Mouse (Mus musculus) stomach, embryonic 15.5 days (tissue): Measurements from ENCODE around the gene Zfp445. TPM values are rescaled to one million over a fixed set of nuclear protein-coding genes. Genes with fewer than 3 reads are reported as not detected.

Experiments used
- ATAC-seq: fragments of 200-750 bp; cut with Nextera tagmentation; 2 replicates; pipeline ENCODE4 v1.8.0; 2017; ENCODE audit warnings: low read depth, moderate number of reproducible peaks, moderate TSS enrichment; ENCODE audit not compliant: insufficient read depth, low FRiP score
- H3K27ac ChIP-seq: fragments of 300-500 bp; sonication (generic); 2 replicates; pipeline ENCODE4 v1.5.1; 2015; ENCODE audit warnings: mild to moderate bottlenecking, inconsistent platforms
- H3K27me3 ChIP-seq: fragments of 300-500 bp; sonication (generic); replicated peaks from 2 replicates; pipeline ENCODE4 v1.6.1; 2015; ENCODE audit warnings: inconsistent platforms
- H3K36me3 ChIP-seq: fragments of 300-500 bp; sonication (generic); 2 replicates; pipeline ENCODE4 v1.6.1; 2015; ENCODE audit warnings: inconsistent platforms
- H3K4me1 ChIP-seq: fragments of 300-500 bp; sonication (generic); 2 replicates; pipeline ENCODE4 v1.6.1; 2015; ENCODE audit warnings: inconsistent platforms
- H3K4me2 ChIP-seq: fragments of 300-500 bp; sonication (generic); 2 replicates; pipeline ENCODE4 v1.6.1; 2015; ENCODE audit warnings: mild to moderate bottlenecking, inconsistent platforms
- H3K4me3 ChIP-seq: fragments of 300-500 bp; sonication (generic); replicated peaks from 2 replicates; pipeline ENCODE4 v1.5.1; 2015; ENCODE audit warnings: inconsistent platforms
- H3K9ac ChIP-seq: fragments of 300-500 bp; sonication (generic); 2 replicates; pipeline ENCODE4 v1.6.1; 2015; ENCODE audit warnings: inconsistent platforms
- H3K9me3 ChIP-seq: fragments of 300-500 bp; sonication (generic); 2 replicates; pipeline ENCODE4 v1.6.1; 2016; ENCODE audit warnings: inconsistent platforms
- WGBS: fragments of 180-500 bp; shearing (Covaris S2); methylation state at CpG from one replicate; pipeline ENCODE4 v1.1.7; 2015; 5-methylcytosine and 5-hydroxymethylcytosine counted together
- polyA plus RNA-seq: library from polyadenylated mRNA; unstranded; fragments of >200 nt; fragmentation: Nextera tagmentation; extraction: Ambion mirVana; gene quantifications from 2 replicates; pipeline ENCODE4 v1.2.1, GENCODE M21; 2015

Zfp445 gene
- 54.9 and 56.1 TPM in 2 replicates for polyA plus RNA-seq

GRCm38 (mm10) chr9:122865697-122866166, at the start of gene Zfp445:
TSS of gene Zfp445 (minus strand) at chr9:122866006.
- Histone ChIP-seq H3K9me3 (no peaks in the 10 kb centered on the region), H3K27me3 (no peaks in the 10 kb centered on the region), H3K36me3 (peaks cover 18% of the 10 kb centered on the region), H3K4me3 (peak within 1 kb of the TSS; percentile 83), H3K27ac (peak within 1 kb of the TSS; percentile 80), H3K4me2 (peak within 1 kb of the TSS; percentile 52), H3K4me1 (peaks cover 11% of the 10 kb centered on the region; the same call in 1 of the 2 replicates), H3K9ac (peak within 1 kb of the TSS; percentile 72)
- 1% methylated on average over 34 of the region's 34 CpGs for WGBS
- ATAC-seq: peak; percentile 90

- Histone ChIP-seq H3K27ac (no peak overlapping the region), H3K27me3 (no peaks in the 10 kb centered on the region), H3K9me3 (no peaks in the 10 kb centered on the region), H3K9ac (peak overlapping the region; percentile 32; the same call in 1 of the 2 replicates), H3K36me3 (no peaks in the 10 kb centered on the region), H3K4me2 (peak overlapping the region; percentile 77), H3K4me1 (no peaks in the 10 kb centered on the region), H3K4me3 (peak overlapping the region; percentile 53)
- WGBS: 16% methylated on average over 32 of the region's 32 CpGs
- ATAC-seq: peak; percentile 86
These were observed 37.1 kb upstream of the Zfp445 start for GRCm38 (mm10) chr9:122902717-122903535.

DNA sequence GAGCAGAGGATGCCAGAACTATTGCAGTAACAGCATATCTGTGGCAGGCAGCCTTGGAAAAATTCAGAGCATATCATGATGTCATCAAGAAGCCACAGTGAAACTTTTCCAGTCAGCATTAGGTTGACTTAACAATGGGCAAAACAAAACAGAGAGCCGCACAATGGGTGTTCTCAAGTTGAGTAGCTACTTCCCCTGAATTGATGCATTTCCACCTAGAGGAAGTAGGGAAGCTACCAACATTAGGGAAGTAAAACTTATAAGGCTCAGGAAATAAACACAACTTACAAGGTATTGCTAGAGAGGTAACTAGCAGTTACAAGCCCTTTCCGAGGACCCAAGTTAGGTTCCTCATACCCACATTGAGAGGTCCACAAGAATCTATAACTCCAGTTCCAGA, 35.2 kb upstream of the Zfp445 start:
- H3K36me3 ChIP-seq: 0 out of 2 replicates have a peak, but pooled peaks cover under 1% of the 10 kb centered on the region
- WGBS: 84% methylated on average over 2 of the region's 2 CpGs
- H3K27ac ChIP-seq: no peak overlapping the region
- H3K4me3 ChIP-seq: no peak overlapping the region
- H3K4me2 ChIP-seq: no peak overlapping the region
- H3K4me1 ChIP-seq: no peaks in the 10 kb centered on the region
- H3K9me3 ChIP-seq: no peaks in the 10 kb centered on the region
- H3K9ac ChIP-seq: no peak overlapping the region
- ATAC-seq: no peak
- H3K27me3 ChIP-seq: no peaks in the 10 kb centered on the region

- 6% methylated on average over 54 of the region's 54 CpGs for WGBS
- Histone ChIP-seq H3K9ac (peak overlapping the region; percentile 77), H3K4me3 (peak overlapping the region; percentile 67), H3K9me3 (no peaks in the 10 kb centered on the region), H3K4me1 (no peaks in the 10 kb centered on the region), H3K27me3 (no peaks in the 10 kb centered on the region), H3K27ac (peak overlapping the region; percentile 16; the same call in 1 of the 2 replicates), H3K36me3 (no peaks in the 10 kb centered on the region), H3K4me2 (peak overlapping the region; percentile 72)
- peak; percentile 76 for ATAC-seq
These were observed 20.8 kb upstream of the Zfp445 start for GRCm38 (mm10) chr9:122886372-122887179.

DNA sequence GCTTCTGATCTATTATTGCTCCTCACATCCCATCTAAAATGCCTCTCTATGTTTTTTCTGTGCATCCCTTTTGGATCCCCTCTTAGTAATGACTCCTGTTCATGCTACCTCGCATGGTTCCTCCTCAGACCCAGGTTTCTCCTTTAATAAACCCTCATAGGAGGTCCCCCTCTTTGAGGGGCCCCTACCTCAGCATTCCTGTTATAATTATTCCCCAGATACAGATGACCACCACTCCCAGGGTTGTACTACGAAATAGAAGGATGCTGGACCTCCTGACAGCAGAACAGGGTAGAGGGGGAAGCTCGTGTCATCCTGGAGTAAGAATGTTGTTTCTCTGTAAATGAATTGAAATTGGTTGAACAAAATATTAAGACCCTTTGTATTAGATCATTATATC, 19.6 kb upstream of the Zfp445 start, which contains the start of gene Zkscan7:
TSS of gene Zkscan7 (plus strand) at position 301 of the 400 bp plus-strand sequence.
- Histone ChIP-seq H3K27ac (no peak within 1 kb of the TSS), H3K27me3 (no peaks in the 10 kb centered on the region), H3K36me3 (no peaks in the 10 kb centered on the region), H3K9me3 (no peaks in the 10 kb centered on the region), H3K4me2 (peak within 1 kb of the TSS; percentile 72), H3K4me1 (no peaks in the 10 kb centered on the region), H3K9ac (no peak within 1 kb of the TSS), H3K4me3 (peak within 1 kb of the TSS; percentile 67)
- no peak for ATAC-seq
- WGBS: 85% methylated on average over 3 of the region's 3 CpGs

DNA sequence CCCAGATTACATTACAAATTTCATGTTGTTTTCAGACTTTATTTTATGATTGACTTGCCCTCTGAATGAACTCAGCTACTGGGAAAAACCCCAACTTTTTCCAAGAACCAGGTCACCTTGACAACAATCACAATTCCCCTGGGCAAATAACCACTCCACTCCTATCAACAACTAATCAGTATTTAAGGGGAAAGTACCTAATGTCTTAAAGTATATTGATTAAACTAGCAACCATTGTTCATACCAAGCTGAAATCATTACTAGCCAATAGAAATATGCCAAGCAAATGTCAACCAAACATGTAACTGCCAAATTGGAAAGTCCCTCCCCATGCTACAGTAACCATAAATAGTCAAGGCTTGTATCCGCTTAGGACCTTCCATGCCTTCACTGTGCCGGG, 9.3 kb upstream of the Zfp445 start:
- peak; percentile 43; the same call in 1 of the 2 replicates for ATAC-seq
- H3K27ac ChIP-seq: no peak overlapping the region
- H3K9ac ChIP-seq: no peak overlapping the region
- H3K9me3 ChIP-seq: no peaks in the 10 kb centered on the region
- H3K27me3 ChIP-seq: no peaks in the 10 kb centered on the region
- no peak overlapping the region for H3K4me2 ChIP-seq
- no peak overlapping the region for H3K4me3 ChIP-seq
- H3K4me1 ChIP-seq: no peaks in the 10 kb centered on the region
- 82% methylated on average over 2 of the region's 2 CpGs for WGBS
- H3K36me3 ChIP-seq: no peaks in the 10 kb centered on the region

- Histone ChIP-seq H3K9me3 (no peaks in the 10 kb centered on the region), H3K36me3 (no peaks in the 10 kb centered on the region), H3K4me1 (no peaks in the 10 kb centered on the region), H3K27ac (no peak overlapping the region), H3K9ac (no peak overlapping the region), H3K4me3 (no peak overlapping the region), H3K4me2 (no peak overlapping the region), H3K27me3 (no peaks in the 10 kb centered on the region)
- WGBS: 65% methylated on average over 1 of the region's 1 CpGs
- ATAC-seq: no peak
These were observed 8.8 kb upstream of the Zfp445 start for GRCm38 (mm10) chr9:122874653-122875052.

DNA sequence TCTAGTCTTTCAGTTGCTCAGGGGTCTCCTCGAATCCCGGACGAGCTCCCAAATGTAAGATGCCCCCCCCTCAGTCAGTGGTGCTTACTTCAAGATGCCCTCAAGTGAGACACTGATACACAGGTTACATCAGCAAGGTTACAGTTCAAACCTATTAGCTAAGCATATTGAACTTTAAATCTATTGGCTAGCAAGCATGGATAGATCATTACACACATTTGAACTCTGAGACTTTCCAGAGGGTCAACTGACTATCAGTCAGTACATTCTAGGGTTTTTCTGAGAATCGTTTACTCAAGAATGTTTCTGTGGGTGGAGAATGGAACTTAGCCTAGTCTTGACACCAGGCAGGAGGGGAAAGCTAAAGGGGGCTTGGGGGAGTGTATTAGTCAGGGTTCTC, 6.8 kb upstream of the Zfp445 start:
- no peaks in the 10 kb centered on the region for H3K27me3 ChIP-seq
- H3K4me2 ChIP-seq: no peak overlapping the region
- H3K4me3 ChIP-seq: no peak overlapping the region
- no peak overlapping the region for H3K27ac ChIP-seq
- H3K9me3 ChIP-seq: no peaks in the 10 kb centered on the region
- ATAC-seq: no peak
- no peaks in the 10 kb centered on the region for H3K36me3 ChIP-seq
- 85% methylated on average over 4 of the region's 4 CpGs for WGBS
- H3K4me1 ChIP-seq: no peaks in the 10 kb centered on the region
- no peak overlapping the region for H3K9ac ChIP-seq

DNA sequence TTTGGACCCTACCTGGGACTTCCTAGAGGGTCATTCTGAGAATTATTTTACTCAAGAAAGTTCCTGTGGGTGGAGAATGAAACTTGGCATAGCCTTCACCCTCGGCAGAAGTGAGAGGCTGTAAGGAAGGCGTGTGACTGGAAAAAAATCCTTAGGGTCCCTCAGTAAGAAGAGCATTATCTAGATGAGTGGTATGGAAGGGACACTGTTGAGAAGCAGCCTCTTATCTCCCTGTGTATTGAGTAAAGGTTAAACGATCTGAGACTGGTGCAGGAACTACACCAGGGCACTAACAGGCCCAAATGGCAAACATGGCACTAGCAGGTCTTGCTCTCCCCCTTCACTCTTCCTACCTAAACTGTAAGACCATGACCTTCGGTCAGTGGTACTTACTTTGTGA, 386 bp upstream of the Zfp445 start:
- Histone ChIP-seq H3K4me3 (peak overlapping the region; percentile 83), H3K9ac (peak overlapping the region; percentile 72; the same call in 1 of the 2 replicates), H3K9me3 (no peaks in the 10 kb centered on the region), H3K36me3 (peaks cover 14% of the 10 kb centered on the region), H3K4me2 (peak overlapping the region; percentile 52), H3K27ac (no peak overlapping the region), H3K27me3 (no peaks in the 10 kb centered on the region), H3K4me1 (peaks cover 11% of the 10 kb centered on the region; the same call in 1 of the 2 replicates)
- WGBS: 75% methylated on average over 4 of the region's 4 CpGs
- ATAC-seq: no peak

- WGBS: 44% methylated on average over 3 of the region's 3 CpGs
- Histone ChIP-seq H3K9me3 (no peaks in the 10 kb centered on the region), H3K4me1 (peaks cover 11% of the 10 kb centered on the region; the same call in 1 of the 2 replicates), H3K4me2 (peak overlapping the region; percentile 52), H3K27ac (no peak overlapping the region), H3K4me3 (peak overlapping the region; percentile 83), H3K36me3 (peaks cover 27% of the 10 kb centered on the region), H3K27me3 (no peaks in the 10 kb centered on the region), H3K9ac (no peak overlapping the region)
- ATAC-seq: no peak
These were observed 958 bp downstream of the Zfp445 start for GRCm38 (mm10) chr9:122864848-122865247.

GRCm38 (mm10) chr9:122863731-122864130, 2.1 kb downstream of the Zfp445 start:
- H3K9me3 ChIP-seq: 0 out of 2 replicates have a peak, but pooled peaks cover 4% of the 10 kb centered on the region
- no peaks in the 10 kb centered on the region for H3K27me3 ChIP-seq
- peaks cover 11% of the 10 kb centered on the region; the same call in 1 of the 2 replicates for H3K4me1 ChIP-seq
- no peak for ATAC-seq
- H3K27ac ChIP-seq: no peak overlapping the region
- no peak overlapping the region for H3K9ac ChIP-seq
- WGBS: 61% methylated on average over 2 of the region's 2 CpGs
- peaks cover 38% of the 10 kb centered on the region for H3K36me3 ChIP-seq
- no peak overlapping the region for H3K4me3 ChIP-seq
- no peak overlapping the region for H3K4me2 ChIP-seq
